Mouse (Mus musculus) forelimb bud, embryonic 11.5 days (tissue): ENCODE measurements at regions not wholly inside any gene's neighbourhood (a gene's known extent, or its start where the extent isn't known, plus 50 kb on each side); places are given as distances from the start of the nearest gene placed in this dataset.

ENCODE experiments used
- DNase-seq: peaks from one replicate; pipeline ENCODE4 v3.0.0-alpha.2; 2012; ENCODE audit warnings: low read depth, low spot score

DNA sequence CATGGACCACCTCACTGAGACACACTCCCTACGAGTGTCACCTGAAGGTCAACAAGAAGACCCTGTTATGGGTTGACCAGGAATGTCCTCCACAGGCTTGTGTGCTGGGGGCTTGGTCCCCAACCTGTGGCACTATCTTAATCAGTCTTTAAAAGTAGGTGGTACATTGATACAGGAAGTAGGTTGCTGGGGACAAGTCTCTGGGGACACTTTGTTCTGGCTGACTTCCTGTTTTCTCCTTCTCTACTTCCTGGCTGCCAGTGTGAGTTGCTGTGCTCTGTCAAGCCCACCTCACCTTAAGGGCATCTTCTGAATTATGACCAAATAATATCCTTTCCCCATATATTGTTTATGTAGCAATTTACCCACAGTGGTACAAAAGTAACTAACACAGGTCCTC is 96.1 kb downstream of the Cct6b start:
- DNase-seq, result no peak

DNA sequence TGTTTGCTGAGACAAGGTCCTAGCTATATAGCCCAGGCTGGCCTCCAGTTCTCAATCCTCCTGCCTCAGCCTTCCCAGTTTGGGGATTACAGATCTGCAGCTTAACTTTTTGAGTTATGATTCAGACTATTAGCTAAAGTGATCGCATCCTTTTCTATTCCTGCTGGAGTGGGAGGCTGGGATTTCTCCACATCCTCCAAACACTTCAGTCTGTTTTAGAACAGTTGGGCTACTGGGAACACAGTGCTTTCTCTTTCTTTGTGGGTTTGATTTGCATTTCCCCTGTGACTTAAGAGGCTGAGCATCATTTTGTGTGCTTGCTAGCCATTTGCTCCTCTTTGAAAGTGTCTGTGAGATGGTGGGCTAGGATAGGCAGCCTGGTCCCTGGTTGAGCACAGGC is 100.0 kb downstream of the Cct6b start:
- no peak for DNase-seq

DNA sequence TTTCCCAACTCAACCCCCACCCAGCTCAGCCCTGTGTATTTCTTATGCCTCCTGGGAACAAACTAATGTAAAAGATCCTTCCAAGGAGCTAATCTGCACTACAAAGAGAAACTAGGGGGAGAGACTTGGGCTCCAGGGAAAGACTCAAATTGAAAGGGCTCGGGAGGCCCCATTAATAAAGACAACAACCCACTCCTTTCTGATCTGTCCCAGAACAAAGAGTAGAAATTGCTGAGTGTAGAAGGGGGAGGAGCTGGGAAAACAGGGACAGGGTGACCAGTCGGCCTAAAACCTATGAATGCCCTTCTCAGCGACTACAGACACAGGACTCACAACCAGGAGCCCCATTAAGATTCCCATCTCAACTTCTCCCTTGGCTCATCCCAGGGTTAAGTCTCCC is 102.0 kb downstream of the Cct6b start:
- no peak for DNase-seq

GRCm38 (mm10) chr11:82651751-82652150 is 112.4 kb downstream of the Cct6b start:
- peak; percentile 33 for DNase-seq

DNA sequence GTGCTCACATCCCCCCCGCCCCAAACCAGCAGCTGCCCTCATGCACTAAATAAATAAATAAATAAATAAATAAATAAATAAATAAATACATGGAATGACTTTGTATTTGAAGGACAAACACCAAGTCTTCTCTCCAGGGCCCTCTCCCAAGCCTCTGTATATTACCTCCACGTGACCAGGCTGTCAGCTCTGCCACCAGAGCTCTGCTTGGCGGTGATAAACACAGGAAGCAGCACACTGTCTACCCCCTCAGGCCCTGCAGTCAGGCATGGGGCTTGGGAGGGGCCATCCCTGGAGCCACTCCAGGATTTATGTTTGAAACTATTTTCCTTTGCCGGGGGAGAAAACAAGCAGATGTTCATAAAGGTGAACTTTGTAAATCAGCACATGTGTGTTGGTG is 125.6 kb downstream of the Cct6b start:
- DNase-seq, result no peak

- no peak for DNase-seq
These were observed 131.9 kb downstream of the Cct6b start for GRCm38 (mm10) chr11:82632191-82632590.

DNA sequence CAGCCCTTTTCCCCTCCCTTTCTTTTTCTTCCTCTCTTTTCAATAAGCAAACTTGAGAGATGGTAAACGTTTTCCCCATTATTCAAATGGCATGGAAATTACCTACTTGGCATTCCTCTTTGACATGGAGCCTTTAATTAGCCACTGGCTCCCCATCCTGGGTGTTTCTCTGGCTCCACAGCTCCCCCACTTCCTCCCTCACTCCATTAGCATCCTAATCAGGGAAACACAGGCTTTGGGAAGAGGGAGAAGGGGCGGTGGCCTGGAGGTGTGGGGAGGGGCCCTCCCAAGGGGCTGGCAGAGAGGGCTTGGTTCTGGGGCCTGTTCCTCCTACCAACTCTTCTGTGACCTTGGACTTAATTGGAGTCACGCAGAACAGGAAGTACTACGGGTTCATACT is 132.7 kb downstream of the Cct6b start:
- no peak for DNase-seq

DNA sequence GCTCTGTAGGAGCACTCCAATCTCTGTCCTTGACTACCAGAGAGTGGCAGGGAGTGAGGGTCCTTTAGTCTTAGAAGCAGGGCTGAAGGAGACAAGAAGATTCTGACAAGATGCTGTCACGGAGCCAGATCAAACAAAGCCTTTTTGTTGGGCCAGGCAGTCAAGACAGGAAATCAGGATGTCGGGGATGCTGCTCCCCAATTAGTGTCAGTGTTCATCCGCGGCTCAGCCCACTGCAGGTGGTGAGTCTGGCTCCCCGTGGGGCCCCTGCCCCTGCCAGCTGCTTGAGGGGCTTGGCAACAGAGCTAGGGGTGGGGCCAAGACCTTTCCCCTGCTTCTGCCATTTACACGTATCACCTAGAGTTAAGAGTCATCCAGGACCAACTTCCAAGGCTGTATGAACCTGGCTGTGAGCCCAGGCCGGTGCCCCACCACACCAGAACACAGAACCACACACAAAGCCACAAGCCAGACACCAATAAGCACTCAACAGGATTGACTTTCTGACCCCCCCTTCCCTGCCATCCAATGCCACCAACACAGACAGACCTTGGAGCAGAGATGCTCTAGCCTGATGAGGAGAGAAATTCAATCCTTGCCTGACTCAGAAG is 137.5 kb downstream of the Cct6b start:
- no peak for DNase-seq

DNA sequence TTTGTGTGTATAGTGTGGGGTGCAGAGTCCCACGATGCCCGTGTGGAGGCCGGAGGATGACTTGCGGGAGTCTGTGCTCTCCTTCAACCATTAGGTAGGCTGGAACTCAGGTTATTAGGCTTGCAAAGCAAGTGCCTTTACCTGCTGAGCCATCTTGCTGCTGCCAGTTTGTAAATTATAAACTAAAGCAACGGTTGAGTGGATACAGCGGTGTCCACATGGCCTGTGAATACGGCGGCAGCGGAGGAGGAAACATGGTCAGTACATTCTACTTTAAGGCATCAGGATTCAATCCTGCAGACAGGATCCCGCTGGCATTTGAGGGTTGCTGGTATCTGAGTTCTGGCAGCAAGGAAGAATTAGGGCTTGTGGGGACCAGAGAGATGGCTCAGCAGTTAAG is 143.1 kb downstream of the Cct6b start:
- no peak for DNase-seq

DNA sequence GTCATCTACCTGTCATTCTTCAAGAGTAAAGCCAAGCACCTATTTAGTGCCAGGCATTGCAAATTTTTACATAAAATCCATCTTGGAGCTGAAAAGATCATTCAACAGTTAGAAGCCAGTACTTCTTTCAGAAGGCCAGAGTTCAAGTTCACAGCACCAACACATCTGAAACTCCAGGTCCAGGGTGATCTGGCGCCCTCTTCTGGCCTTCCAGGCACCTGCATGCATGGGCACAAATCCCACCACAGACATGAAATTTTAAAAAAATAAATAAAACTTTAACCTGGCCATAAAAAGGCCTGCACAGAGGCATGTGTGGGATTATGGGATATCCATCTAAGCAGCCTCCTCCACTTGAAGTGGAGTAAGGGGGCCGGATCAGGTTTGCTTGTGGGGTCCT is 144.7 kb downstream of the Cct6b start:
- DNase-seq, result no peak

DNA sequence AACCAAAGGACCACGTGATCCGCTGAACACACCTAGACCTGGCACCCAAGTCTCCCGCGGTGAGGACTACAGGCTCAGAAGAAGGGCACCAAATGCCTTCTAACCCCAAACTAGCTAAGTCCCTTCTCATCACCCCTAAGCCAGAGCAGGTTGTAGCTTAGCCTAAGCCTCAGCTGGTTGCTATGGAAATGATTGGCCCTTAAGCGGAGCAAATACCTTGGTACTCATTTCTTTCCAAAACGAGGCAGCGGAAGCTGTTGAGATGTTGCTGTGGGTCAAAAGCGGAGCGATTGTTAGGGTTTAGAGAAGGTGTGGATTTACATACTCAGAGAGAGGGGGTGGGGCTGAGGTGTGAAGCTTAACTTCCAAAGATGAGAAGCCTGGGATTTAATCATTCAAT is 145.7 kb downstream of the Cct6b start:
- peak; percentile 19 for DNase-seq

- DNase-seq, result no peak
These were observed 147.3 kb downstream of the Cct6b start for GRCm38 (mm10) chr11:82616856-82617255.

GRCm38 (mm10) chr11:82614356-82614755 is 149.8 kb downstream of the Cct6b start:
- no peak for DNase-seq

- peak; percentile 54 for DNase-seq
These were observed 150.6 kb downstream of the Cct6b start for GRCm38 (mm10) chr11:82613503-82613902.

DNA sequence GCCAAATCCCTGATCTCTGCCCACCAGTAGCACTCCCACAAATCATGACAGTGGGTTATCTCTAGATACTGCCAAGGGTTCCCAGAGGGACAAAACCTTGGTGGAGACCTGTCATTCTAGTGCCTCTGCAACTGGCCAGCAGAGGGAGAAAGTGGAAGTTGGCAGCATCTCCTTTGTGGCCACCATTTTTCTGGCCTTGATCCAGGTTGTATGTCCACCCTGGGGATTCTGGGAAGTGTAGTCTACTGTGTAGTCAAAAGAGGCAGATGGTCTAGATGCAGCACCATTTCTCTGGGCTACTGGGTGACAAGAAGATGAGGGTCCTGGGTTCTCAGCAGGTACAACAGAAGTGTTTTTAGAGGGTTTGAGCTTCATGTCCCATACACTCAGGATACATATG is 152.1 kb downstream of the Cct6b start:
- DNase-seq, result peak; percentile 7

GRCm38 (mm10) chr11:82608963-82609362 is 155.2 kb downstream of the Cct6b start:
- peak; percentile 17 for DNase-seq

DNA sequence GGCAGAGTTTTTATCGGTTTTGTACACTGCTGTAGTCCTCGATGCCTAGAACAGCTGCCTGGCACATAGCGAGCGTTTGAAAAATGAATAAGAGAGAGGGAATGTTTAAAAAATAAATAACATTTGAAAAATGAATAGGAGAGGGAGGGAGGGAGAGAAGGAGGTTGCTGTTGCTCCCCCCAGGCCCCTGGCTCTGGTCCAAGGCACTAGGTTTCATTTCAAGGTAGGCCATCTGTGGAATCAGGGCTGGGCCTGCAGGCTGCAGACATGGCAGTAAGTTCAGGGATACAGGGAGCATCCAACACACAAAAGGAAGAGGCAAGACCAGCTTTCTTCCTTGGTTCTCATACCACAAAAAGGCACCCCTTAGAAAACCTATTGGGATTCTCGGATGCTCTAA is 156.5 kb downstream of the Cct6b start:
- DNase-seq, result no peak

DNA sequence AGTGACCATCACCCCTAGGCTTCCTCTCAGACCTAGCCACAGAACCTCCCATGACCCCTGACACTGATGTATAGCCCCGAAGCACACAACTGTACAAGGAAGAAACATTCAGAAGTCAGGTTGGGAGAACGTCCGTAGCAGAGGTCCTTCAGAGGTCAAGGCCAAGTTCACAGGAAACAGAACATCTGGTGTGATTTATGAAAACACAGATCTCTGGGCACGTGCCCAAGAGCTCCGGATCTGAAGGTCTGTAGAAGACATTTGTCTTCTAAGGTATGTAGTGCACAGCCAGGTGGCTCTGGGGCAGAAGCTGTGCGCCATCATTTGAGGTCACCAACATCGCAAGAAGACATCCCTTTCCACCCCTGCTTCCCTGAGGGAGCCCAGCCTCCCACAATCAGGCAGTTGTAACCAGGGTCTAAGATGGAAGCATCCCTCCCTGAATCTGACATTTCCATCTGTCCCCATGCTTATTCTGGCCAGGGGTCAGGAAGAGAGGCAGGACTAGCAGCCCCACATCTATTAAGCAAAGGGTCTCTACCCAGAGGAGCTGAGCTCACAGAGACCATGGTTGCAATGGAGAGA is 159.8 kb downstream of the Cct6b start:
- no peak for DNase-seq

GRCm38 (mm10) chr11:82602818-82603217 is 161.3 kb downstream of the Cct6b start:
- no peak for DNase-seq

- no peak for DNase-seq
These were observed 161.9 kb downstream of the Cct6b start for GRCm38 (mm10) chr11:82602250-82602649.

GRCm38 (mm10) chr11:82600151-82600550 is 164.0 kb downstream of the Cct6b start:
- DNase-seq, result no peak

DNA sequence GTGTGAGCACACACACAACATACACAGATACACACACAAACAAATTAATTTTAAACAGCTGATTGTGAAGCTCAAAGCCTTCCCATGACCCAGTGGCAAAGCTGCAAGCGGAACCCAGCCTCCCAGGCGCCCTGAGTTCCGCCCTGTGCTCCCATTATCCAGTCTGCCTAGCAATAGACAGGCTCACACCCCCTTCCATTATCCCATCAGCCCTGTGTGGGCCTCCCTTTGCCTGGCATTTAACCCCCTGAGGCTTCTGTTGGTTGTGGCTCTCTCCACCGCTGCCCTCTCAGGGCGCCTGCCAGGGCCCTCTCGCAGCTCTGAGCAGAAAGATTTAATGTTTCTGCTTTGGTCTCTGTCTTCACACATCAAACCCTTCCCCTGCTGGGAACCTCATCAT is 166.4 kb downstream of the Cct6b start:
- no peak for DNase-seq

- DNase-seq, result peak; percentile 46
These were observed 167.3 kb downstream of the Cct6b start for GRCm38 (mm10) chr11:82596801-82597200.

GRCm38 (mm10) chr11:82589761-82590160 is 174.4 kb downstream of the Cct6b start:
- DNase-seq, result no peak
